Mouse (Mus musculus): ENCODE measurements around the gene Gm4792.

DNA sequence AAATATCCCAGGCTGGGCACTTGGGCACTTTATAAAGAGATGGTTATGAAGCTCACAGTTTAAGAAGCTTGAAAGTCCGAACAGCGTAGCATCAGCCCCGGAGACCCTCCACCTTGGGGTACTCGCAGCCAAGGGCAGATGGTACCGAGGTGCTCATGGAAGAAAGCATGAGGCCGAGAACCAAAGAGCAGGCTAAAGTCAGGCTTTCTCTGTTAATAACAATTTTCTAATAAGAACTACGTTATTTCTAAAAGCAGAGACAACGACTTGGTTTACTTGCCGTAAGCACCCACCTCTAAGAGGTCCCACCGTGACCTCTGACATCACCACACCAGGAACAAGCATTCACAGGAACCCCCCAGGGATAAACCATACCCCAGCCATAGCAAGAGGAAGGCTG, 49.5 kb upstream of the Gm4792 start:
- TF ChIP-seq CTCF (IDR thresholded peaks at IDR 0.05; ENCODE audit: borderline replicate concordance, control insufficient read depth, extremely low read depth, insufficient read depth, low read length, poor library complexity), result no peak
- TF ChIP-seq POLR2A (IDR thresholded peaks at IDR 0.05; ENCODE audit: control insufficient read depth, extremely low read depth, insufficient read depth, low read length, poor library complexity), result no peak
